Mouse (Mus musculus): ENCODE results near the gene Sars. TPM values are rescaled to one million over a fixed set of nuclear protein-coding genes. Genes with fewer than 3 reads are reported as not detected.

Sars gene
- polyA plus RNA-seq, 1 experiment from 2014 or later, result 117 TPM

DNA sequence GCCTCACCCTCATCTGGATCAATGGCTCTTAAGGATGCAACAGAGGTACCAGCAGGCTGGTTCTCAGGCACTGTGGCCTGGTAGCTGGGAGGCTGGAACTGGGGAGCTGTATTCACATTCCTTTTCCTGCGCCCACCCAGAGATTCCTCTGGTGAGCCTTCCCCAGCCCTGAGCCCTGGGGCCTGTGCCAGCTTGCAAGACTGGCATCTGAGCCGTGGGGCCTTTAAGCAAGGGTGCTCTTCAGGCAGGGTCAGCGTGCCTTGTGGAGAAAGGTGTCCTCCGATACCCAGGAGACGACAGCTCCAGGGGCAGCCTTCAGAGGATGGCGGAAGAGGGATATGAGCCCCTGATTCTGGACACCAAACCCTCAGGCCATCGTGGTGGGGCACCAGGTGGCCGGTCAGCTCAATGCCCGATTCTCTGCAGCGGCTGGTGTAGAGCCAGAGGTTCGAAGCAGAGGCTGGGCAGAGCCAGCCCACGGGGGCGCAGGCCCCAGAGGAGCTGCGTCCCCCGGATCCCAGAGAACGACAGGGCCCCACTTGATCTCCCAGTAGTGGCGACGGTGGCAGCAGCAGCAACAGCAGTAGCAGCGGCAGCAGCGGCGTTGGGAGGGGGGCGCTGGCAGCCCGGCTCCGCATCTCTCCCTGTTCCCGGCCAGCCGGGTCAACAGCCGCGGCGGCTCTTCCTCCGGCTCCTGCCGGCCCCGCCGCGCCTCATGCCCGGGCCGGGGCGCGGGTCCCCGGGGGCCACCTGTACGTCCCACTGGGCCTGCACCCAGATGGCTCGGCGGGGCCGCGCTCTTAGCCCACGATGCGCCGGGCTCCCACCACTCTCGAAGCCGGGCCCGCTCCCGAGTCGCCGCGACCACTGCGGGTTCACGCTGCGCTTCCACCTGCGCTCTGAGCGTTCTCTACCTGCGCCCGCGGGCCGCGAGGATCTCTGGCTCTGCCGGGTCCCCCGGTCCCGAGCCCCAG, 29.9 kb downstream of the Sars start, which contains the start of gene Celsr2:
Gene Celsr2 (minus strand): TSS at position 696 of the 974 bp plus-strand sequence.
- Histone ChIP-seq H3K36me3 (peaks cover 27% of the 10 kb centered on the region), H3K4me1 (peaks cover 31% of the 10 kb centered on the region), H3K27ac (peak within 1 kb of the TSS; percentile 84), H3K9me3 (replicated peaks) (peaks cover 11% of the 10 kb centered on the region; the same call in 1 of the 2 replicates), H3K27me3 (ENCODE audit: low read depth, poor library complexity, severe bottlenecking) (peaks cover 43% of the 10 kb centered on the region), H3K4me3 (peak within 1 kb of the TSS; percentile 82)
- WGBS, result 7% methylated on average over 67 of the region's 67 CpGs
- peak; percentile 73 for DNase-seq (ENCODE audit: low spot score)

GRCm38 (mm10) chr3:108413634-108414360, 31.2 kb downstream of the Sars start:
- peaks cover 27% of the 10 kb centered on the region for H3K36me3 ChIP-seq
- H3K4me3 ChIP-seq, result no peak overlapping the region
- H3K4me1 ChIP-seq, result peaks cover 33% of the 10 kb centered on the region
- peaks cover 11% of the 10 kb centered on the region; the same call in 1 of the 2 replicates for H3K9me3 ChIP-seq (replicated peaks)
- no peak for DNase-seq (ENCODE audit: low spot score)
- 95% methylated on average over 35 of the region's 35 CpGs for WGBS
- H3K27ac ChIP-seq, result no peak overlapping the region
- peaks cover 43% of the 10 kb centered on the region for H3K27me3 ChIP-seq (ENCODE audit: low read depth, poor library complexity, severe bottlenecking)

DNA sequence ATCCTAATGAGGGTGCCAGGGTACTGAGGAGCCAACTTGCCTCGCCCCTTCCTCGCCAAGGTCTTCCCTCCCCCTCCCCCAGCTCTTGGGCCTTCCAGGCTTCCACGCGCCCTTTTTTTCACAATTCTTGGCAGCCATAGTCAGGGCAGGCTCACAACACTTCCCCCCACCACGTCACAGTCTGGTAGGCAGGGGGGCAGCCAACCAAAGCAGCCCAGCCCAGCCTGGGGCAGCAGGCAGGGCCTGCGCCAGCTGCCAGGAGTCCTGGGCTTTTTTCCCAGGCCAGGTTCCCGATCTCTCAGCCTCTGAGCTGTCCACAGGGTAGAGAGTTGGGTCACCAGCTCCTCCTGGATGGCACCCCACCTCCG, 33.3 kb downstream of the Sars start:
- 81% methylated on average over 8 of the region's 8 CpGs for WGBS
- H3K4me3 ChIP-seq, result no peak overlapping the region
- H3K9me3 ChIP-seq (replicated peaks), result peaks cover 11% of the 10 kb centered on the region; the same call in 1 of the 2 replicates
- peaks cover 22% of the 10 kb centered on the region for H3K27me3 ChIP-seq (ENCODE audit: low read depth, poor library complexity, severe bottlenecking)
- H3K36me3 ChIP-seq, result peaks cover 27% of the 10 kb centered on the region
- no peak for DNase-seq (ENCODE audit: low spot score)
- peak overlapping the region; percentile 8; the same call in 1 of the 2 replicates for H3K27ac ChIP-seq
- H3K4me1 ChIP-seq, result peaks cover 33% of the 10 kb centered on the region

DNA sequence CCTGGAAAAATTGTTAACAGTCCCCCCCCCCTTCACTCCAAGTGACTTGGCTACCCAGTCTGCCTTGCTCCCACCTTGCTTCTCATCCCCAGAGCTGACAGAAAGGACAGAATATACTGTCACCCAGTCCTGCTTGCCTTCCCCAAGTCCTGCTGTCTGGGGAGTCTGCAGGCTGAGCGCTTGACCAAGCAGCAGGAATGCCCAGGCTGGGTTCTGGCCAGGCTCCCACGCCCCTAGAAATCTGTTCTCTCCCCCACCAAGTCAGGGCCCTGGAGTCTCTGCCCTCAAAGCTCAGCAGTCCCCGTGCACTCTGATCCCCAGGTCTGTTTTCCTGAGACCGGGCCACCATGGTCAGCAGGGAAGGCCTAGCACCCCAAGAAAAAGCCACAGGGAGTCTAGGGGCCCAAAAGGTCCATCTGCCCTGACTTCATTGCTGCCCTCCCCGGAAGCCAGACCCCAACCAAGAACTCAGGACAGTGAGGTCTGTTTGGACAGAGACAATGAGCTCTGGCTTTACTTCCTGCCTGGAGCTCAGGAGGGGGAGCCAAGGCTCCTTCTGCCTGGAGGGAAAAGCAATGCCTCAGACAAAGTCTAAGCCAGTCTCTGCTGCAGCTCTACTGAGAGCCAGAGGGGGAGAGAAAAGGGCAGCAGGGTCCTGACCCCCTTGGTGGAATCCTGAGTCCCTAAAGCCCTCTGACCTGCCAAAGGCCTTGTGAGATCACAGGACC, 33.8 kb downstream of the Sars start:
- peak overlapping the region; percentile 66 for H3K27ac ChIP-seq
- 73% methylated on average over 5 of the region's 5 CpGs for WGBS

GRCm38 (mm10) chr3:108410359-108410714, 34.7 kb downstream of the Sars start:
- Histone ChIP-seq H3K4me1 (peaks cover 31% of the 10 kb centered on the region), H3K9me3 (replicated peaks) (peaks cover 11% of the 10 kb centered on the region; the same call in 1 of the 2 replicates), H3K27me3 (ENCODE audit: low read depth, poor library complexity, severe bottlenecking) (peaks cover 12% of the 10 kb centered on the region), H3K27ac (peak overlapping the region; percentile 66), H3K4me3 (no peak overlapping the region), H3K36me3 (peaks cover 30% of the 10 kb centered on the region)
- no peak for DNase-seq (ENCODE audit: low spot score)
- WGBS, result 32% methylated on average over 5 of the region's 5 CpGs

More for the DNA sequence above, 33.8 kb downstream of the Sars start:
- H3K4me1 ChIP-seq, result peaks cover 33% of the 10 kb centered on the region
- peaks cover 11% of the 10 kb centered on the region; the same call in 1 of the 2 replicates for H3K9me3 ChIP-seq (replicated peaks)
- no peak for DNase-seq (ENCODE audit: low spot score)
- H3K4me3 ChIP-seq, result no peak overlapping the region
- H3K27me3 ChIP-seq (ENCODE audit: low read depth, poor library complexity, severe bottlenecking), result peaks cover 17% of the 10 kb centered on the region
- peaks cover 30% of the 10 kb centered on the region for H3K36me3 ChIP-seq

DNA sequence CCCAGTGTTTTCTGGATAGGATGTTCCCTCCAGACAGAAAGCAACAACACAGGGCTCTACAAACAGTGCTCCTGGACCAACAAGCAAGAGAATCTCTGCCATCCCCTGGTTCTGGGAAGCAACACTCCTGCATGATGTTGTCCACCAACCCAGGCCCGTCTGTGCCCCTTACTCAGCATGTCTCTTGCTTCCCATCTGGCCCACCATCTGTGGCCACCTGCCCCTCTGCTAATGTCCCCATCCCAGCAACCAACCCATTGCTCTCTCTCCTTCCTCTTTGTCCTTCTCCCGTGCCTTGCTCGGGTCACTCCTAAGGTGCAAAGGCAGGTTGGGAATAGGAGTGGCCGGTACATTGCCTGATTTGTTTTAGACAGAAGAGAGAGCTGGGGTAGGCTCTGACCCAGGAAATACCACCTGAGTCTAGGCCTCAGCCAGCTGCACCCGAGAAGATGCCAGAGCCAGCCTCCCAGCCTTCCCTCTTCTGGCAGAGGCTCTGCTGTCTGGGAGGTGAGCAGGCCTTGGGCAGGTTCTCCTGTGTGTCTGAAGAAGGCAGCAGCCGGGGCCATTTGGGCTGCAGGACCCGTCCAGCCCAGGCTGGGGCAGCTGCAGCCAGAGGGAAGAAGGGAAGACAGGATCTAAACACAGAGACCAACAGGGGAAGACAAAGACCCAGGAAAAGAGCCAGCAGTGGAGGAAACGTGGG, 35.2 kb downstream of the Sars start:
- Histone ChIP-seq H3K36me3 (peaks cover 30% of the 10 kb centered on the region), H3K4me3 (no peak overlapping the region), H3K4me1 (peaks cover 29% of the 10 kb centered on the region), H3K27me3 (ENCODE audit: low read depth, poor library complexity, severe bottlenecking) (peaks cover 7% of the 10 kb centered on the region), H3K27ac (peak overlapping the region; percentile 66), H3K9me3 (replicated peaks) (peaks cover 11% of the 10 kb centered on the region; the same call in 1 of the 2 replicates)
- no peak for DNase-seq (ENCODE audit: low spot score)
- 65% methylated on average over 8 of the region's 8 CpGs for WGBS

DNA sequence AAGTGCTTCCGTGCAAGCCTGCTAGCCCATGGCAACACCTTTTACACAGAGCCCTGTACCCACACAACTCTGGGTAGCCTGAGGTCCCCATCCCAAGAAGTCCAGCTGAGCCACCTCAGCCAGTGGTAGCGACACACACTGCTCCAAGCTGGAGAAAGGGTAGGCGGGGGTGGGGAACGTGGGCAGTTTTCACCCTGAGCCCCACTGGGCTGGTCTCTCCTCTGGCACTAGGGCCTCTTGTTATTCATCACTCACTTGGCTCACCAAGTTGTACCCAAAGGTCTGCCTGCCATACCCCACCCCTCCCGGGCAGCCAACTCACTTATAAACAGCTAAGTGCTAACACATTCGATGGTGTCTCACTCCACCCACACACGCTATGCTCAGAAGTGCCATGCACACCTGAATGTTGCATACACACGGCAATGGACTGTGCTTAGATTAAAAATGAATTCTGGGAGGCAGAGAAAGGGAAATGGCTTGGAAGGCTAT, 36.4 kb downstream of the Sars start:
- Histone ChIP-seq H3K27ac (no peak overlapping the region), H3K4me1 (peaks cover 29% of the 10 kb centered on the region), H3K4me3 (no peak overlapping the region), H3K9me3 (replicated peaks) (peaks cover 6% of the 10 kb centered on the region; the same call in 1 of the 2 replicates), H3K27me3 (ENCODE audit: low read depth, poor library complexity, severe bottlenecking) (0 out of 2 replicates have a peak, but pooled peaks cover under 1% of the 10 kb centered on the region), H3K36me3 (peaks cover 22% of the 10 kb centered on the region)
- DNase-seq (ENCODE audit: low spot score), result no peak
- WGBS, result 92% methylated on average over 8 of the region's 8 CpGs

DNA sequence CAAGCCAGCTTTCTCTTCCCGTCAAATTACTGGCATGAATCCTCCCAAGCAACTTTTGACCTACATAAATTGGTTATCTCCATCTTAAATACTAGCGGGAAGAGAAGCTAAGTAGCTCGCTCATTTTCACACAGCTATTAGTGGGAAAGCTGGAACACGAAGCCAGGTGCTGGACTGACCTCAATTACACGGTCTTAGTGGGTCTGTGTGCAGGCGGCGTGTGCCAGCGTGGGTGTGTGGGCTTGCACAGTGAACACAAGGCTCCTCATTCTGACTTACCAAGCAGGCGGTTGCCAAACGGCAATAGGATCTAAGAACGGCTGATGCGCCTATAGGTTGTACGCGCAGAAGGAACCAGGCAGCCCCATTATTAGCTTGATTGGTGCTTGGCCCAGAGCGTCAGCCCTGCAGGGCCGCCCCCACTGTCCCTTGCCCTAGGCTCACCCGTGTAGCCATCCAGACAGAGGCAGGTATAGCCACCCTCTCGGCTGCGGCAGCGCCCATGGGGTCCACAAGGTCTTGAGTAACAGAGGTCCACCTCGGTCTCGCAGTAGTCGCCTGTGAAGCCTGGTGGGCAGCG, 38.6 kb downstream of the Sars start:
- Histone ChIP-seq H3K9me3 (replicated peaks) (no peaks in the 10 kb centered on the region), H3K4me3 (no peak overlapping the region), H3K27me3 (ENCODE audit: low read depth, poor library complexity, severe bottlenecking) (peaks cover 9% of the 10 kb centered on the region; the same call in 1 of the 2 replicates), H3K36me3 (peaks cover 3% of the 10 kb centered on the region; the same call in 1 of the 2 replicates), H3K27ac (no peak overlapping the region), H3K4me1 (peaks cover 37% of the 10 kb centered on the region)
- no peak for DNase-seq (ENCODE audit: low spot score)
- WGBS, result 93% methylated on average over 24 of the region's 24 CpGs

DNA sequence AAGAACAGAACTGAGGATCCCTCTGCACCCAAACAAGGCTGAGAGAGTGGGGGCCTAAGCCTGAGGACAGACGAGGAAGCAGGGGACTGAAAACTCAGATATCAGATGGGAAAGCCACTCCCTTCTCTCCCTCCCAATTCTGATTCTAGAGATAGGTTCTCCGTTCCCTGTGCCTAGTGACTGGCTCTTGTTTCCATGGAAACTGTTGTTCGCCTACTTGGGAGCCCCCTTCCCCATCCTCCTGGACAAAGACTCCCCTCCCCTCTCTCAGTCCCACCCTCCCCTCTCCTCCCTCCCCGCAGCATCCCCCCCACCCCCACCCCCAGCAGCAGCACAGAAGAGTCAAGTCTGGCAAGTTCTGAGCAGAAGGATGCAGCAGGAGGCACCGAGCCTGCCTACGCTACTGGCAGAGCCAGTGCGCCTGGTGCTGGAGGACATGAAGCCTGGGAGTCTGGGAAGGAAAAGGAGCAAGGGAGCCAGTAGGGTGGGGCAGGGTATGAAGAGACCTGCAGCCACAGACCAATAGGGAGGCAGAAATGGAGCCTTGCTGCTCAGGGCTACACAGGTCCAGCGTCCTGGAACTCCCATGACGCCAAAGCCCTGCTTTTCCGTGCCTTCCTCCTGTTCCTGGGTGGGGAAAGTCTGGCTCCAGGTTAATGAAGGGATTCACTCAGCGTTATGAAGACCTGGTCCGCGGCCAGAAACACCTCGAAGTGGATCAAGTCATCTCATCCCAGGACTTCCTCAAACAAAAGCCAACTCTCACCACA, 39.3 kb downstream of the Sars start:
- H3K9me3 ChIP-seq (replicated peaks), result no peaks in the 10 kb centered on the region
- H3K36me3 ChIP-seq, result peaks cover 3% of the 10 kb centered on the region; the same call in 1 of the 2 replicates
- no peak overlapping the region; the same call in 1 of the 2 replicates for H3K27ac ChIP-seq
- 57% methylated on average over 14 of the region's 14 CpGs for WGBS
- peaks cover 9% of the 10 kb centered on the region; the same call in 1 of the 2 replicates for H3K27me3 ChIP-seq (ENCODE audit: low read depth, poor library complexity, severe bottlenecking)
- no peak overlapping the region for H3K4me3 ChIP-seq
- DNase-seq (ENCODE audit: low spot score), result no peak
- peaks cover 32% of the 10 kb centered on the region for H3K4me1 ChIP-seq

DNA sequence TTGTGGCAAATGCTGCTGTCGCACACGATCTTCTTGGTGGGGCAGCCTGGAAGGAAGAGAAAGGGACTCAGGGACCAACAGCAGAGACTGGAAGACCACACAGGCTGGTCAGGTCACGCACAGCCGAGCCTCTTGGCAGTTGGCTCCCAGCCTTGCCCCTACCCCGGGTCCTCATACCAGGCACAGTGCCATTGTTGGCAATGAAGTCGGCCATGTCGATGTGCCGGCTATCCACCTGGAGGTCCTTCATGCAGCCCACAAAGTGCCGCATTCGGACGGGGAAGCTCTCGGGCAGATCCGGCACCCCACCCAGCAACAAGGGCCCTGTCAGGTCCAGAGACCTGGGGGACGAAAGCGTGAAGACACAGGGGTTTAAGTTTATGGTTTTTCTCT, 42.5 kb downstream of the Sars start:
- DNase-seq (ENCODE audit: low spot score), result no peak
- H3K36me3 ChIP-seq, result peaks cover 3% of the 10 kb centered on the region; the same call in 1 of the 2 replicates
- WGBS, result 92% methylated on average over 15 of the region's 15 CpGs
- no peaks in the 10 kb centered on the region for H3K9me3 ChIP-seq (replicated peaks)
- H3K4me3 ChIP-seq, result no peak overlapping the region
- peaks cover 9% of the 10 kb centered on the region; the same call in 1 of the 2 replicates for H3K27me3 ChIP-seq (ENCODE audit: low read depth, poor library complexity, severe bottlenecking)
- H3K4me1 ChIP-seq, result peaks cover 24% of the 10 kb centered on the region
- peak overlapping the region; percentile 31; the same call in 1 of the 2 replicates for H3K27ac ChIP-seq
